9 mouse cellular contexts compared by ENCODE assay signal in the genomic region with DNA sequence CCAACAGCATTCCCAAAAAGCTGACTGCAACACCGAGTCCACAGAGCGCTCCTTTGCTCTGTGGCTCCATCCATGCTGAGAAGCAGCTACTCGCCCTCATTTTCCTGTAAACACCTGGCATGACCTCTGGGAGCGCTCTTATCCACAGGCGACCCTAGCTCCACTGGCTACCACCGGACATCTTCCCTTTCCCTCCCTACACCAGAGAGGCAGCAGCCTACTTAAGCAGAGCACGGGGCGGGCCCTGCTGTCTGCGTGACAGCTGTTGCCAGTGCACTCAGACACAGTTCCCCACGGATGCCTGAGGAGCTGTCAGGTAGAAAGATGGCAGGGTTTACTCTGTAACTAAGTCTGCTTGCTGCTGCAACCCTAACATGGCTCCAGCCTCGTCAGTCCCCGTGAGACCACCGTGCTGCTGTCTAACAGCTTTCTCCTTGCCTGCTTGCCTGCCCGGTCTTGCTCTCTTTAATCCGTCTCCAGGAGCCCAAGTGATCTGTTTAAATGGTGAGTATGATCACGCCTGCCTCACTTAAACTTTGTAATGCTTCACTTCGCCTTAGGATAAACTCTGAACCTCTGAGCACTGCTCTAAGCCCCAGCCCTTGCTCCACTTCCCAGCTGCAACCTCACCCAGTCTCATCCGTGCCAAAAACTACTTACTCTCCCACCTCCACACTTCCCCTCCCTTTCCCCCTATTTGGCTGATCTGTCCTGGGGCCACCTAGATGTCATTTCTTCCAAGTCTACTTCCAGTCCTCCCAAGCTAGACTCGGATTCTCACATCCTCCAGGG. TPM values are rescaled to one million over a fixed set of nuclear protein-coding genes. Genes with fewer than 3 reads are reported as not detected.
A peak's percentile ranks its signal among the peaks of the same experiment; 100 is the strongest.
DNase-seq lines count a peak whose midpoint lies in the region; ATAC-seq and TF ChIP-seq lines count a peak whose summit lies in the region.
"Had no signal": no experiment of that assay in that cellular context is flagged by ENCODE, and none has a peak within 500 bp of the region (broad histone marks: within the 10 kb centered on the region; RNA-seq: fewer than 3 reads in every experiment).

No protein-coding gene starts in this region.

- no peak overlapping the region for H3K9ac ChIP-seq in forebrain, embryonic 14.5 days (ENCODE audit: low read length)
- H3K9ac ChIP-seq in kidney, postnatal 0 days (ENCODE audit: low read depth, low read length), result no peak overlapping the region
- no peak overlapping the region for H3K9ac ChIP-seq in neural tube, embryonic 11.5 days (ENCODE audit: low read length)

- no peak overlapping the region for H3K4me2 ChIP-seq in forebrain, embryonic 14.5 days (ENCODE audit: low read length)
- H3K4me2 ChIP-seq in kidney, postnatal 0 days (ENCODE audit: low read length), result no peak overlapping the region
- H3K4me2 ChIP-seq in neural tube, embryonic 11.5 days (ENCODE audit: low read depth), result no peak overlapping the region

- H3K36me3 ChIP-seq in forebrain, embryonic 14.5 days (ENCODE audit: control insufficient read depth, insufficient read depth, low read length), result peaks cover 20% of the 10 kb centered on the region
- H3K36me3 ChIP-seq in kidney, postnatal 0 days (ENCODE audit: insufficient read depth, low read length), result peaks cover 16% of the 10 kb centered on the region; the same call in 1 of the 2 replicates
- H3K36me3 ChIP-seq in neural tube, embryonic 11.5 days (ENCODE audit: control insufficient read depth, insufficient read depth, low read length), result no peaks in the 10 kb centered on the region

- H3K9me3 ChIP-seq in forebrain, embryonic 14.5 days (replicated peaks; ENCODE audit: control insufficient read depth, low read length), result no peaks in the 10 kb centered on the region
- no peaks in the 10 kb centered on the region for H3K9me3 ChIP-seq in kidney, postnatal 0 days (replicated peaks; ENCODE audit: low read length)
- no peaks in the 10 kb centered on the region for H3K9me3 ChIP-seq in neural tube, embryonic 11.5 days (ENCODE audit: control insufficient read depth, low read length)

- ATAC-seq in forebrain, embryonic 14.5 days, result no peak
- ATAC-seq in kidney, postnatal 0 days (replicated peaks; ENCODE audit: low FRiP score, low read depth), result peak; percentile 79
- no peak for ATAC-seq in neural tube, embryonic 11.5 days (ENCODE audit: insufficient read depth, low FRiP score, low TSS enrichment)
- ATAC-seq in erythroid progenitor cell, adult 5-6 weeks (replicated peaks; ENCODE audit: low FRiP score, poor library complexity, severe bottlenecking), result no peak

- DNase-seq in cerebellum, postnatal 10 days, result peak; percentile 45 to 48
- DNase-seq in cerebellum, adult 9-11 months, result no peak
- peak; percentile 28 for DNase-seq in 3134 (ENCODE audit: extremely low read depth, insufficient read length, low spot score)
- peak; percentile 28 for DNase-seq in forebrain, embryonic 14.5 days (ENCODE audit: low spot score)
- DNase-seq in kidney, postnatal 0 days (ENCODE audit: low spot score), result peak; percentile 85
- peak; percentile 42 for DNase-seq in neural tube, embryonic 11.5 days (ENCODE audit: low spot score)
- DNase-seq in thymus, postnatal 14 days, result no peak

- 35% methylated on average over 19 of the region's 19 CpGs for WGBS in forebrain, embryonic 14.5 days
- WGBS in kidney, postnatal 0 days, result 38% methylated on average over 19 of the region's 19 CpGs
- WGBS in neural tube, embryonic 11.5 days, result 42% methylated on average over 19 of the region's 19 CpGs

- no peak overlapping the region for H3K4me3 ChIP-seq in forebrain, embryonic 14.5 days (ENCODE audit: low read depth, low read length)
- no peak overlapping the region for H3K4me3 ChIP-seq in kidney, postnatal 0 days (replicated peaks; ENCODE audit: low read depth, low read length)
- no peak overlapping the region for H3K4me3 ChIP-seq in neural tube, embryonic 11.5 days (ENCODE audit: low read depth, low read length)

- H3K27ac ChIP-seq in forebrain, embryonic 14.5 days (ENCODE audit: low read depth, low read length), result no peak overlapping the region
- no peak overlapping the region for H3K27ac ChIP-seq in kidney, postnatal 0 days
- H3K27ac ChIP-seq in neural tube, embryonic 11.5 days (ENCODE audit: low read depth, low read length), result no peak overlapping the region

- peak; percentile 66 for TF ChIP-seq CTCF in kidney, postnatal 0 days (IDR thresholded peaks at IDR 0.05; ENCODE audit: low read depth)

- no peaks in the 10 kb centered on the region for H3K4me1 ChIP-seq in forebrain, embryonic 14.5 days (ENCODE audit: control insufficient read depth, insufficient read depth, low read length)
- H3K4me1 ChIP-seq in kidney, postnatal 0 days (replicated peaks; ENCODE audit: insufficient read depth, low read length), result no peaks in the 10 kb centered on the region
- H3K4me1 ChIP-seq in neural tube, embryonic 11.5 days (ENCODE audit: control insufficient read depth, insufficient read depth, low read length), result no peaks in the 10 kb centered on the region

- H3K27me3 ChIP-seq in forebrain, embryonic 14.5 days (replicated peaks; ENCODE audit: control insufficient read depth, insufficient read depth, low read length), result no peaks in the 10 kb centered on the region
- no peaks in the 10 kb centered on the region for H3K27me3 ChIP-seq in kidney, postnatal 0 days (ENCODE audit: insufficient read depth, low read length)
- H3K27me3 ChIP-seq in neural tube, embryonic 11.5 days (ENCODE audit: control insufficient read depth, insufficient read depth, low read length), result no peaks in the 10 kb centered on the region

RNA-seq across cellular contexts. Expression of gene Slc25a28, which starts 12.3 kb away (rescaled TPM):
- 12.0 and 12.3 TPM in 2 replicates for polyA plus RNA-seq in forebrain, embryonic 14.5 days (2014; fragmentation: Nextera tagmentation; extraction: Ambion mirVana)
- polyA plus RNA-seq in kidney, postnatal 0 days (2015; fragmentation: Nextera tagmentation; extraction: Ambion mirVana), result 13.5 and 17.1 TPM in 2 replicates
- 10.1 and 11.0 TPM in 2 replicates for polyA plus RNA-seq in neural tube, embryonic 11.5 days (2014; fragmentation: Nextera tagmentation; extraction: Ambion mirVana)
- total RNA-seq in erythroid progenitor cell, adult 5-6 weeks (2015; ENCODE audit: low replicate concordance), result 16.3 and 25.9 TPM in 2 replicates
- total RNA-seq in erythroid progenitor cell, adult 5-6 weeks (2017; ENCODE audit: low replicate concordance), result 8.5 and 17.5 TPM in 2 replicates

RNA-seq across cellular contexts. Expression of gene Entpd7, which starts 27.1 kb away (rescaled TPM):
- polyA plus RNA-seq in forebrain, embryonic 14.5 days (2014; fragmentation: Nextera tagmentation; extraction: Ambion mirVana), result 6.7 and 9.2 TPM in 2 replicates
- polyA plus RNA-seq in kidney, postnatal 0 days (2015; fragmentation: Nextera tagmentation; extraction: Ambion mirVana), result 11.3 and 12.0 TPM in 2 replicates
- 13.5 and 14.3 TPM in 2 replicates for polyA plus RNA-seq in neural tube, embryonic 11.5 days (2014; fragmentation: Nextera tagmentation; extraction: Ambion mirVana)
- total RNA-seq in erythroid progenitor cell, adult 5-6 weeks (2015; ENCODE audit: low replicate concordance), result 3.8 and 5.4 TPM in 2 replicates
- total RNA-seq in erythroid progenitor cell, adult 5-6 weeks (2017; ENCODE audit: low replicate concordance), result 0.38 and 1.5 TPM in 2 replicates

RNA-seq across cellular contexts. Expression of gene Nkx2-3, which starts 50.2 kb away (rescaled TPM):
- 4.1 and 4.6 TPM in 2 replicates for polyA plus RNA-seq in forebrain, embryonic 14.5 days (2014; fragmentation: Nextera tagmentation; extraction: Ambion mirVana)
- polyA plus RNA-seq in kidney, postnatal 0 days (2015; fragmentation: Nextera tagmentation; extraction: Ambion mirVana), result not detected in 2 replicates
- polyA plus RNA-seq in neural tube, embryonic 11.5 days (2014; fragmentation: Nextera tagmentation; extraction: Ambion mirVana), result 0.11 and 0.41 TPM in 2 replicates
- total RNA-seq in erythroid progenitor cell, adult 5-6 weeks (2015; ENCODE audit: low replicate concordance), result 1.3 TPM in 1 of 2 replicates, not detected in the other
- total RNA-seq in erythroid progenitor cell, adult 5-6 weeks (2017; ENCODE audit: low replicate concordance), result not detected in 2 replicates
- total RNA-seq: neutrophil, adult 5-6 weeks had no signal

Comparison
In these comparisons a context has a peak if more than half of its experiments do, and no peak if none do; other contexts are left out.
1. DNase-seq: peak in cerebellum, postnatal 10 days (2 of 2), 3134 (single experiment), forebrain, embryonic 14.5 days (single experiment), kidney, postnatal 0 days (single experiment) and neural tube, embryonic 11.5 days (single experiment); none in cerebellum, adult 9-11 months (single experiment) and thymus, postnatal 14 days (single experiment).